8 mouse cellular contexts compared by ENCODE assay signal in genomic region chr15:79742706-79743023, GRCm38 (mm10). TPM values are rescaled to one million over a fixed set of nuclear protein-coding genes. Genes with fewer than 3 reads are reported as not detected.
DNase-seq lines count a peak whose midpoint lies in the region; ATAC-seq and TF ChIP-seq lines count a peak whose summit lies in the region.

No protein-coding gene starts in this region.

- under 1% methylated on average over 23 of the region's 23 CpGs for WGBS in kidney, embryonic 14.5 days
- 0% methylated on average over 22 of the region's 23 CpGs for WGBS in hindbrain, embryonic 14.5 days
- WGBS in midbrain, embryonic 14.5 days = under 1% methylated on average over 23 of the region's 23 CpGs

- no peak for ATAC-seq in kidney, embryonic 14.5 days (ENCODE audit: low FRiP score, low TSS enrichment)
- ATAC-seq in hindbrain, embryonic 14.5 days (ENCODE audit: low FRiP score) = peak; percentile 38; the same call in 1 of the 2 replicates
- no peak for ATAC-seq in midbrain, embryonic 14.5 days (ENCODE audit: low FRiP score, low TSS enrichment)

- H3K36me3 ChIP-seq in kidney, embryonic 14.5 days (ENCODE audit: control insufficient read depth, insufficient read depth, low read length) = peaks cover 13% of the 10 kb centered on the region
- peaks cover 21% of the 10 kb centered on the region for H3K36me3 ChIP-seq in hindbrain, embryonic 14.5 days (replicated peaks; ENCODE audit: control insufficient read depth, insufficient read depth)
- peaks cover 20% of the 10 kb centered on the region for H3K36me3 ChIP-seq in midbrain, embryonic 14.5 days (ENCODE audit: control insufficient read depth, insufficient read depth, low read length)

- peak overlapping the region; percentile 95 for H3K9ac ChIP-seq in kidney, embryonic 14.5 days (ENCODE audit: low read depth, low read length)
- peak overlapping the region; percentile 92 for H3K9ac ChIP-seq in hindbrain, embryonic 14.5 days
- H3K9ac ChIP-seq in midbrain, embryonic 14.5 days (replicated peaks; ENCODE audit: low read length) = peak overlapping the region; percentile 92

- peaks cover 28% of the 10 kb centered on the region for H3K4me1 ChIP-seq in kidney, embryonic 14.5 days (ENCODE audit: control insufficient read depth, insufficient read depth, low read length)
- peaks cover 13% of the 10 kb centered on the region for H3K4me1 ChIP-seq in bone marrow macrophage, adult 2 months (ENCODE audit: control insufficient read depth, insufficient read depth, low read length)
- H3K4me1 ChIP-seq in hindbrain, embryonic 14.5 days (replicated peaks; ENCODE audit: control insufficient read depth, insufficient read depth, low read length) = peaks cover 19% of the 10 kb centered on the region
- peaks cover 23% of the 10 kb centered on the region for H3K4me1 ChIP-seq in midbrain, embryonic 14.5 days (ENCODE audit: control insufficient read depth, insufficient read depth, low read length)

- H3K9me3 ChIP-seq in kidney, embryonic 14.5 days (ENCODE audit: control insufficient read depth, low read length) = no peaks in the 10 kb centered on the region
- H3K9me3 ChIP-seq in hindbrain, embryonic 14.5 days (ENCODE audit: control insufficient read depth, low read length) = no peaks in the 10 kb centered on the region
- no peaks in the 10 kb centered on the region for H3K9me3 ChIP-seq in midbrain, embryonic 14.5 days (ENCODE audit: control insufficient read depth, low read length)

- H3K27me3 ChIP-seq in kidney, embryonic 14.5 days (ENCODE audit: control insufficient read depth, insufficient read depth, low read length) = no peaks in the 10 kb centered on the region
- H3K27me3 ChIP-seq in hindbrain, embryonic 14.5 days (ENCODE audit: control insufficient read depth, insufficient read depth, low read length) = no peaks in the 10 kb centered on the region
- H3K27me3 ChIP-seq in midbrain, embryonic 14.5 days (ENCODE audit: control insufficient read depth, insufficient read depth, low read length) = no peaks in the 10 kb centered on the region

- H3K4me2 ChIP-seq in kidney, embryonic 14.5 days (replicated peaks; ENCODE audit: low read depth, low read length) = peak overlapping the region; percentile 81
- H3K4me2 ChIP-seq in hindbrain, embryonic 14.5 days (replicated peaks) = peak overlapping the region; percentile 74
- H3K4me2 ChIP-seq in midbrain, embryonic 14.5 days (ENCODE audit: low read length) = peak overlapping the region; percentile 66

- H3K27ac ChIP-seq in kidney, embryonic 14.5 days (ENCODE audit: low read depth, low read length) = no peak overlapping the region
- no peak overlapping the region for H3K27ac ChIP-seq in bone marrow macrophage, adult 2 months (ENCODE audit: insufficient read depth, low read depth, low read length)
- peak overlapping the region; percentile 66 for H3K27ac ChIP-seq in hindbrain, embryonic 14.5 days
- peak overlapping the region; percentile 69 for H3K27ac ChIP-seq in midbrain, embryonic 14.5 days (replicated peaks; ENCODE audit: low read depth, low read length)

- no peak for TF ChIP-seq POLR2A in bone marrow macrophage, adult 2 months (IDR thresholded peaks at IDR 0.05; ENCODE audit: borderline replicate concordance, low read depth, low read length)

- DNase-seq in kidney, postnatal 25 days = no peak
- DNase-seq in hindbrain, embryonic 14.5 days (ENCODE audit: low spot score) = no peak
- DNase-seq in midbrain, embryonic 14.5 days = no peak
- no peak for DNase-seq in layer of hippocampus, postnatal 36 days
- no peak for DNase-seq in gastrocnemius, postnatal 4 days (ENCODE audit: low spot score in 2 of 2)
- DNase-seq in kidney, postnatal 10 days = no peak

- TF ChIP-seq CTCF in bone marrow macrophage, adult 2 months (IDR thresholded peaks at IDR 0.05; ENCODE audit: low read depth, low read length) = no peak

- H3K4me3 ChIP-seq in kidney, embryonic 14.5 days (ENCODE audit: low read length) = peak overlapping the region; percentile 90
- peak overlapping the region; percentile 78 for H3K4me3 ChIP-seq in bone marrow macrophage, adult 2 months (ENCODE audit: insufficient read depth, low read length)
- peak overlapping the region; percentile 92 for H3K4me3 ChIP-seq in hindbrain, embryonic 14.5 days (replicated peaks; ENCODE audit: low read length)
- H3K4me3 ChIP-seq in midbrain, embryonic 14.5 days (replicated peaks; ENCODE audit: low read depth, low read length) = peak overlapping the region; percentile 94

RNA-seq across cellular contexts. Expression of gene Sun2, which starts 0.3 kb away (rescaled TPM):
- 5.1 and 6.9 TPM in 2 replicates for polyA plus RNA-seq in kidney, embryonic 14.5 days (2014; fragmentation: Nextera tagmentation; extraction: Ambion mirVana)
- 57.1 and 63.2 TPM in 2 replicates for polyA plus RNA-seq in bone marrow macrophage, adult 2 months (2012; ENCODE audit: insufficient read depth, insufficient read length, missing spikeins)
- 5.9 and 6.7 TPM in 2 replicates for polyA plus RNA-seq in hindbrain, embryonic 14.5 days (2014; fragmentation: Nextera tagmentation; extraction: Ambion mirVana)
- 7.2 and 7.8 TPM in 2 replicates for polyA plus RNA-seq in midbrain, embryonic 14.5 days (2014; fragmentation: Nextera tagmentation; extraction: Ambion mirVana)
- total RNA-seq in layer of hippocampus, postnatal 36 days (2021) = 10 to 100 TPM; 25.3 to 31.9 TPM
- total RNA-seq in gastrocnemius, postnatal 4 days (2021) = 10 to 100 TPM; 60.4 to 61.3 TPM

RNA-seq across cellular contexts. Expression of gene Dnal4, which starts 35.0 kb away (rescaled TPM):
- 60.1 and 61.6 TPM in 2 replicates for polyA plus RNA-seq in kidney, embryonic 14.5 days (2014; fragmentation: Nextera tagmentation; extraction: Ambion mirVana)
- 23.9 and 26.0 TPM in 2 replicates for polyA plus RNA-seq in bone marrow macrophage, adult 2 months (2012; ENCODE audit: insufficient read depth, insufficient read length, missing spikeins)
- 64.6 and 67.8 TPM in 2 replicates for polyA plus RNA-seq in hindbrain, embryonic 14.5 days (2014; fragmentation: Nextera tagmentation; extraction: Ambion mirVana)
- 77.8 and 83.8 TPM in 2 replicates for polyA plus RNA-seq in midbrain, embryonic 14.5 days (2014; fragmentation: Nextera tagmentation; extraction: Ambion mirVana)
- total RNA-seq in layer of hippocampus, postnatal 36 days (2021) = 10 to 100 TPM; 52.4 to 53.3 TPM
- total RNA-seq in gastrocnemius, postnatal 4 days (2021) = 10 to 100 TPM; 19.0 to 19.2 TPM

RNA-seq across cellular contexts. Expression of gene Gtpbp1, which starts 52.0 kb away (rescaled TPM):
- polyA plus RNA-seq in kidney, embryonic 14.5 days (2014; fragmentation: Nextera tagmentation; extraction: Ambion mirVana) = 20.3 and 31.6 TPM in 2 replicates
- 27.1 and 32.7 TPM in 2 replicates for polyA plus RNA-seq in bone marrow macrophage, adult 2 months (2012; ENCODE audit: insufficient read depth, insufficient read length, missing spikeins)
- 43.1 and 43.4 TPM in 2 replicates for polyA plus RNA-seq in hindbrain, embryonic 14.5 days (2014; fragmentation: Nextera tagmentation; extraction: Ambion mirVana)
- 42.5 and 49.5 TPM in 2 replicates for polyA plus RNA-seq in midbrain, embryonic 14.5 days (2014; fragmentation: Nextera tagmentation; extraction: Ambion mirVana)
- 10 to 100 TPM; 48.6 to 51.6 TPM for total RNA-seq in layer of hippocampus, postnatal 36 days (2021)
- 10 to 100 TPM; 20.7 to 22.5 TPM for total RNA-seq in gastrocnemius, postnatal 4 days (2021)

RNA-seq across cellular contexts. Expression of gene Josd1, which starts 54.9 kb away (rescaled TPM):
- polyA plus RNA-seq in kidney, embryonic 14.5 days (2014; fragmentation: Nextera tagmentation; extraction: Ambion mirVana) = 11.9 and 13.0 TPM in 2 replicates
- polyA plus RNA-seq in bone marrow macrophage, adult 2 months (2012; ENCODE audit: insufficient read depth, insufficient read length, missing spikeins) = 20.2 and 21.0 TPM in 2 replicates
- polyA plus RNA-seq in hindbrain, embryonic 14.5 days (2014; fragmentation: Nextera tagmentation; extraction: Ambion mirVana) = 16.1 and 18.6 TPM in 2 replicates
- 16.2 and 23.9 TPM in 2 replicates for polyA plus RNA-seq in midbrain, embryonic 14.5 days (2014; fragmentation: Nextera tagmentation; extraction: Ambion mirVana)
- 10 to 100 TPM; 48.4 to 50.1 TPM for total RNA-seq in layer of hippocampus, postnatal 36 days (2021)
- total RNA-seq in gastrocnemius, postnatal 4 days (2021) = 10 to 100 TPM; 16.6 to 17.4 TPM

Comparison
In these comparisons a context has a peak if more than half of its experiments do, and no peak if none do; other contexts are left out.
1. H3K27ac ChIP-seq: peak in hindbrain, embryonic 14.5 days (single experiment) and midbrain, embryonic 14.5 days (single experiment); none in kidney, embryonic 14.5 days (single experiment) and bone marrow macrophage, adult 2 months (single experiment).
2. Peak in every context shown above with its lines, with median percentiles within 50 percentile points of each other: H3K4me2 ChIP-seq, H3K4me3 ChIP-seq and H3K9ac ChIP-seq.